Mouse (Mus musculus) heart, adult 11 months (tissue): ENCODE results near the gene Atp8b4.

ENCODE experiments used
- DNase-seq: peaks from one replicate; pipeline ENCODE4 v3.0.0; 2022

The Atp8b4 gene

GRCm38 (mm10) chr2:126432481-126433066 lies 67.9 kb downstream of the Atp8b4 start:
- DNase-seq: peak; percentile 56

- peak; percentile 86 for DNase-seq
Measured at GRCm38 (mm10) chr2:126429282-126429681, 71.2 kb downstream of the Atp8b4 start.

- DNase-seq: no peak
Measured at GRCm38 (mm10) chr2:126425223-126425622, 75.3 kb downstream of the Atp8b4 start.

- DNase-seq: no peak
Measured at GRCm38 (mm10) chr2:126424714-126425113, 75.8 kb downstream of the Atp8b4 start.

GRCm38 (mm10) chr2:126420901-126421300 lies 79.6 kb downstream of the Atp8b4 start:
- no peak for DNase-seq

GRCm38 (mm10) chr2:126418916-126419315 lies 81.6 kb downstream of the Atp8b4 start:
- DNase-seq: no peak

GRCm38 (mm10) chr2:126416772-126417171 lies 83.7 kb downstream of the Atp8b4 start:
- no peak for DNase-seq

- DNase-seq: no peak
Measured at GRCm38 (mm10) chr2:126415981-126416380, 84.5 kb downstream of the Atp8b4 start.

- DNase-seq: no peak
Measured at GRCm38 (mm10) chr2:126412759-126413158, 87.7 kb downstream of the Atp8b4 start.

- DNase-seq: no peak
Measured at GRCm38 (mm10) chr2:126399454-126399853, 101.0 kb downstream of the Atp8b4 start.

GRCm38 (mm10) chr2:126399017-126399416 lies 101.5 kb downstream of the Atp8b4 start:
- DNase-seq: no peak

GRCm38 (mm10) chr2:126398216-126398615 lies 102.3 kb downstream of the Atp8b4 start:
- DNase-seq: no peak

- DNase-seq: no peak
Measured at GRCm38 (mm10) chr2:126397513-126397912, 103.0 kb downstream of the Atp8b4 start.

GRCm38 (mm10) chr2:126394924-126395323 lies 105.5 kb downstream of the Atp8b4 start:
- no peak for DNase-seq

GRCm38 (mm10) chr2:126387458-126388037 lies 112.9 kb downstream of the Atp8b4 start:
- DNase-seq: no peak

- no peak for DNase-seq
Measured at GRCm38 (mm10) chr2:126386056-126386455, 114.4 kb downstream of the Atp8b4 start.

GRCm38 (mm10) chr2:126380300-126380699 lies 120.2 kb downstream of the Atp8b4 start:
- DNase-seq: peak; percentile 56

- DNase-seq: peak; percentile 54
Measured at GRCm38 (mm10) chr2:126371634-126372033, 128.8 kb downstream of the Atp8b4 start.

GRCm38 (mm10) chr2:126369815-126370214 lies 130.7 kb downstream of the Atp8b4 start:
- DNase-seq: peak; percentile 89

- DNase-seq: peak; percentile 57
Measured at GRCm38 (mm10) chr2:126363745-126364725, 136.4 kb downstream of the Atp8b4 start.

GRCm38 (mm10) chr2:126363050-126363744 lies 137.3 kb downstream of the Atp8b4 start:
- DNase-seq: peak; percentile 95

- DNase-seq: peak; percentile 74
Measured at GRCm38 (mm10) chr2:126361131-126361810, 139.2 kb downstream of the Atp8b4 start.
